ENCODE assay signal across 15 mouse cellular contexts in the genomic region with DNA sequence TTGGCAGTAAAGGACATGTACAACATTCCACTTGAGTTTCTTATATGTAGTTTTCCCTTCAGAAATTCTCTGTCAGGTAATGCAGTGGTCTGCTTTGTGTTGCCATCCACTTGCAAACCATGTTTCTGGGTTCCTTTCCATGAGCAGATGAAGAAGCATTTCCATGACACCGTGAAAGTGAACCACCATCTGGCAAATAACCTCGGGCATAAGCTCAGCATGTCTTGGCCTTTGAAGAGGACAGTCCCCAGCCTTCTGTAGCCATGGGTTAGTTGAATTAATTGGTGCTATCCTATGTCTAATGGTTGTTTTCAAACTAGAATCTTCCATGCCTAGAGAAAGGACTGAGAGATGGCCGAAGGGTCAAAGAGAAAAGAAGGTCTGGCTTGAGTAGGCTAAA.
"Had no signal": no experiment of that assay in that cellular context is flagged by ENCODE, and none has a peak within 500 bp of the region (broad histone marks: within the 10 kb centered on the region; RNA-seq: fewer than 3 reads in every experiment).

No protein-coding gene starts in this region.

- H3K27me3 ChIP-seq: neural tube, embryonic 15.5 days; stomach, embryonic 15.5 days had no signal

- DNase-seq: retina, postnatal 1 day; right cerebral cortex, adult 18-20 months; right cerebral cortex, postnatal 14 days; right cerebral cortex, postnatal 25 days; right cerebral cortex, postnatal 4 days; spleen, adult 18-20 months; thymus, adult 18-20 months; thymus, adult 2 months; thymus, postnatal 14 days; thymus, postnatal 25 days; thymus, postnatal 36 days; thymus, postnatal 4 days had no signal

- H3K9me3 ChIP-seq: neural tube, embryonic 15.5 days; stomach, embryonic 15.5 days had no signal

- H3K4me2 ChIP-seq: neural tube, embryonic 15.5 days; stomach, embryonic 15.5 days had no signal

- H3K9ac ChIP-seq: neural tube, embryonic 15.5 days; stomach, embryonic 15.5 days had no signal

- H3K36me3 ChIP-seq: neural tube, embryonic 15.5 days; stomach, embryonic 15.5 days had no signal

- H3K4me3 ChIP-seq: neural tube, embryonic 15.5 days; stomach, embryonic 15.5 days had no signal

- H3K27ac ChIP-seq: neural tube, embryonic 15.5 days; stomach, embryonic 15.5 days; stomach, postnatal 0 days had no signal
